Mouse (Mus musculus) layer of hippocampus, postnatal 25 days (tissue): ENCODE results near the gene Ttll12. TPM values are rescaled to one million over a fixed set of nuclear protein-coding genes. Genes with fewer than 3 reads are reported as not detected.

Source experiments
- DNase-seq, 2 experiments: peaks; one replicate each; pipeline ENCODE4 v3.0.0; 2022; ENCODE audit warnings: mixed read lengths in 2 of 2, low spot score in 1 of 2; ENCODE audit errors: extremely low spot score in 1 of 2
- total RNA-seq, 2 experiments: library from RNA; stranded (reverse); gene quantifications; 2 replicates each; pipeline ENCODE4 v1.2.3; 2021

The Ttll12 gene
- total RNA-seq, 2 experiments from 2014 or later = 13.2 to 13.5 TPM

GRCm38 (mm10) chr15:83529765-83530164, 65.2 kb downstream of the Ttll12 start:
- no peak for DNase-seq

- DNase-seq = no peak
These were observed 66.1 kb downstream of the Ttll12 start for GRCm38 (mm10) chr15:83528892-83529291.

- DNase-seq = no peak
These were observed 67.2 kb downstream of the Ttll12 start for GRCm38 (mm10) chr15:83527747-83528146.

- DNase-seq = no peak
These were observed 67.9 kb downstream of the Ttll12 start for GRCm38 (mm10) chr15:83527092-83527437.

GRCm38 (mm10) chr15:83526424-83527091, 68.4 kb downstream of the Ttll12 start, which contains the start of gene Bik:
Bik (plus strand) TSS chr15:83526862.
- DNase-seq = no peak

Other genes starting within 250 kb of the Ttll12 start
- 10 to 100 TPM; 18.0 to 18.3 TPM for gene Arfgap3, start 244.9 kb downstream of the Ttll12 start, total RNA-seq
- 10 to 100 TPM; 69.7 to 75.6 TPM for gene Pacsin2, start 130.6 kb downstream of the Ttll12 start, total RNA-seq
- 10 to 100 TPM; 38.1 to 39.1 TPM for gene Ttll1, start 84.3 kb downstream of the Ttll12 start, total RNA-seq
- gene Bik, start 68.3 kb downstream of the Ttll12 start, total RNA-seq = not detected
- 1 to 10 TPM; 3.5 to 4.6 TPM for gene Tspo, start 31.6 kb downstream of the Ttll12 start, total RNA-seq
- 10 to 100 TPM; 26.3 to 29.5 TPM for gene Mcat, start 31.4 kb downstream of the Ttll12 start, total RNA-seq
- gene Scube1, start 129.9 kb upstream of the Ttll12 start, total RNA-seq = 10 to 100 TPM; 16.7 to 19.3 TPM
- 100 to 1,000 TPM; 165 to 177 TPM for gene Mpped1, start 184.3 kb upstream of the Ttll12 start, total RNA-seq